ENCODE assay signal across 8 mouse cellular contexts in genomic region chr12:4816680-4817360, GRCm38 (mm10). TPM values are rescaled to one million over a fixed set of nuclear protein-coding genes. Genes with fewer than 3 reads are reported as not detected.
A peak's percentile ranks its signal among the peaks of the same experiment; 100 is the strongest.
DNase-seq lines count a peak whose midpoint lies in the region; ATAC-seq and TF ChIP-seq lines count a peak whose summit lies in the region.

No protein-coding gene starts in this region.

- TF ChIP-seq POLR2A in myocyte (IDR thresholded peaks at IDR 0.05; ENCODE audit: insufficient read length, low read depth) = no peak

- H3K9me3 ChIP-seq in megakaryocyte, embryonic 14.5 days = no peaks in the 10 kb centered on the region
- no peaks in the 10 kb centered on the region for H3K9me3 ChIP-seq in embryonic facial prominence, embryonic 13.5 days
- no peaks in the 10 kb centered on the region for H3K9me3 ChIP-seq in hindbrain, postnatal 0 days (ENCODE audit: low read length)

- peak overlapping the region; percentile 93 for H3K27ac ChIP-seq in embryonic facial prominence, embryonic 13.5 days
- peak overlapping the region; percentile 88 for H3K27ac ChIP-seq in hindbrain, postnatal 0 days

- H3K4me1 ChIP-seq in megakaryocyte, embryonic 14.5 days = peaks cover 36% of the 10 kb centered on the region
- H3K4me1 ChIP-seq in embryonic facial prominence, embryonic 13.5 days = peaks cover 14% of the 10 kb centered on the region
- peaks cover 9% of the 10 kb centered on the region; the same call in 1 of the 2 replicates for H3K4me1 ChIP-seq in hindbrain, postnatal 0 days (ENCODE audit: insufficient read depth, low read length)

- H3K36me3 ChIP-seq in megakaryocyte, embryonic 14.5 days (replicated peaks; ENCODE audit: low read length) = peaks cover 25% of the 10 kb centered on the region
- H3K36me3 ChIP-seq in embryonic facial prominence, embryonic 13.5 days = peaks cover 19% of the 10 kb centered on the region
- H3K36me3 ChIP-seq in hindbrain, postnatal 0 days (ENCODE audit: insufficient read depth, low read length) = peaks cover 4% of the 10 kb centered on the region; the same call in 1 of the 2 replicates
- H3K36me3 ChIP-seq in myocyte (ENCODE audit: control insufficient read depth, insufficient read depth) = peaks cover 16% of the 10 kb centered on the region

- no peak for DNase-seq in hindbrain, postnatal 0 days (ENCODE audit: low spot score)
- DNase-seq in thymus, postnatal 36 days = no peak
- DNase-seq in kidney, postnatal 4 days = no peak
- no peak for DNase-seq in spleen, postnatal 14 days (ENCODE audit: low spot score in 2 of 2)

- no peak; the same call in 1 of the 2 replicates for ATAC-seq in megakaryocyte, adult 5-6 weeks (ENCODE audit: poor library complexity, severe bottlenecking)
- ATAC-seq in embryonic facial prominence, embryonic 13.5 days (ENCODE audit: insufficient number of reproducible peaks, insufficient read depth, low FRiP score, low TSS enrichment, low read depth) = peak; percentile 7
- ATAC-seq in hindbrain, postnatal 0 days = peak; percentile 75; the same call in 1 of the 2 replicates

- peaks cover 6% of the 10 kb centered on the region for H3K27me3 ChIP-seq in megakaryocyte, embryonic 14.5 days (replicated peaks)
- no peaks in the 10 kb centered on the region for H3K27me3 ChIP-seq in embryonic facial prominence, embryonic 13.5 days
- no peaks in the 10 kb centered on the region for H3K27me3 ChIP-seq in hindbrain, postnatal 0 days (ENCODE audit: insufficient read depth, low read length)
- H3K27me3 ChIP-seq in myocyte (ENCODE audit: control insufficient read depth, insufficient read depth, insufficient read length) = no peaks in the 10 kb centered on the region

- peak overlapping the region; percentile 80 for H3K9ac ChIP-seq in embryonic facial prominence, embryonic 13.5 days
- H3K9ac ChIP-seq in hindbrain, postnatal 0 days (replicated peaks; ENCODE audit: low read length) = peak overlapping the region; percentile 61

- TF ChIP-seq CTCF in hindbrain, postnatal 0 days (IDR thresholded peaks at IDR 0.05; ENCODE audit: low read depth) = no peak

- WGBS in embryonic facial prominence, embryonic 13.5 days = 9% methylated on average over 24 of the region's 24 CpGs
- WGBS in hindbrain, postnatal 0 days = 8% methylated on average over 23 of the region's 24 CpGs

- peaks cover 39% of the 10 kb centered on the region for H3K79me2 ChIP-seq in myocyte (ENCODE audit: control insufficient read depth, insufficient read depth)

- H3K4me2 ChIP-seq in embryonic facial prominence, embryonic 13.5 days = peak overlapping the region; percentile 78
- peak overlapping the region; percentile 71 for H3K4me2 ChIP-seq in hindbrain, postnatal 0 days (ENCODE audit: low read depth, low read length)
- H3K4me2 ChIP-seq in myocyte (ENCODE audit: low read depth) = peak overlapping the region; percentile 95

- peak overlapping the region; percentile 100 for H3K4me3 ChIP-seq in megakaryocyte, embryonic 14.5 days (replicated peaks)
- peak overlapping the region; percentile 78 for H3K4me3 ChIP-seq in embryonic facial prominence, embryonic 13.5 days
- peak overlapping the region; percentile 63 for H3K4me3 ChIP-seq in hindbrain, postnatal 0 days (ENCODE audit: low read length)
- peak overlapping the region; percentile 99 for H3K4me3 ChIP-seq in myocyte

- H3ac ChIP-seq in myocyte (ENCODE audit: control insufficient read depth, insufficient read length) = peak overlapping the region; percentile 35

TF ChIP-seq in myocyte, 11 proteins besides CTCF, POLR2A, EP300 and RAD21:
- TF ChIP-seq TCF12 (IDR thresholded peaks at IDR 0.05; ENCODE audit: insufficient read depth, poor library complexity, severe bottlenecking) (no peak), TCF3 (IDR thresholded peaks at IDR 0.05; ENCODE audit: insufficient read length, low read depth) (no peak), MYOD1 (IDR thresholded peaks at IDR 0.05; ENCODE audit: control insufficient read depth in 1 of 3, insufficient read length in 2 of 3, low read depth in 2 of 3) (no peak), E2F4 (IDR thresholded peaks at IDR 0.05; ENCODE audit: insufficient read depth) (no peak), MAX (IDR thresholded peaks at IDR 0.05; ENCODE audit: low read depth) (no peak), SRF (IDR thresholded peaks at IDR 0.05; ENCODE audit: control insufficient read depth, insufficient read length, low read depth) (no peak), REST (IDR thresholded peaks at IDR 0.05; ENCODE audit: insufficient read depth, insufficient read length) (no peak), CEBPB (IDR thresholded peaks at IDR 0.05; ENCODE audit: insufficient read depth, poor library complexity, severe bottlenecking) (no peak), POLR2AphosphoS2 (IDR thresholded peaks at IDR 0.05; ENCODE audit: insufficient read length, low read depth) (no peak), MYOG (IDR thresholded peaks at IDR 0.05; ENCODE audit: control insufficient read depth in 1 of 3, insufficient read depth in 1 of 3, insufficient read length in 2 of 3, low read depth in 2 of 3) (no peak), USF1 (IDR thresholded peaks at IDR 0.05; ENCODE audit: low read depth) (no peak)
TF ChIP-seq in myocyte: peak in this region for 0.

RNA-seq across cellular contexts. Expression of gene Sf3b6, which starts 0.5 kb away (rescaled TPM):
- 15.8 TPM in 1 of 2 replicates, not detected in the other for polyA plus RNA-seq in megakaryocyte, embryonic 14.5 days (2012; ENCODE audit: insufficient read depth, low replicate concordance)
- 220 and 242 TPM in 2 replicates for total RNA-seq in megakaryocyte, adult 5-6 weeks (2015)
- 122 and 137 TPM in 2 replicates for total RNA-seq in megakaryocyte, adult 5-6 weeks (2017)
- 263 and 290 TPM in 2 replicates for polyA plus RNA-seq in embryonic facial prominence, embryonic 13.5 days (2015; fragmentation: Nextera tagmentation; extraction: Ambion mirVana)
- 64.7 and 77.8 TPM in 2 replicates for total RNA-seq in hindbrain, postnatal 0 days (2014; rRNA removed)
- 299 and 347 TPM in 2 replicates for polyA plus RNA-seq in hindbrain, postnatal 0 days (2015; fragmentation: Nextera tagmentation; extraction: Ambion mirVana)
- 100.0 TPM for polyA plus RNA-seq in myocyte (2012; fragmentation: generic; extraction: Trizol)

RNA-seq across cellular contexts. Expression of gene Fkbp1b, which starts 24.6 kb away (rescaled TPM):
- 3.8 and 15.5 TPM in 2 replicates for polyA plus RNA-seq in megakaryocyte, embryonic 14.5 days (2012; ENCODE audit: insufficient read depth, low replicate concordance)
- 58.3 and 64.7 TPM in 2 replicates for total RNA-seq in megakaryocyte, adult 5-6 weeks (2015)
- total RNA-seq in megakaryocyte, adult 5-6 weeks (2017) = 40.8 and 49.7 TPM in 2 replicates
- polyA plus RNA-seq in embryonic facial prominence, embryonic 13.5 days (2015; fragmentation: Nextera tagmentation; extraction: Ambion mirVana) = 12.6 and 14.0 TPM in 2 replicates
- 73.2 and 77.4 TPM in 2 replicates for total RNA-seq in hindbrain, postnatal 0 days (2014; rRNA removed)
- 101 and 103 TPM in 2 replicates for polyA plus RNA-seq in hindbrain, postnatal 0 days (2015; fragmentation: Nextera tagmentation; extraction: Ambion mirVana)
- 7.3 TPM for polyA plus RNA-seq in myocyte (2012; fragmentation: generic; extraction: Trizol)

RNA-seq across cellular contexts. Expression of gene Wdcp, which starts 26.3 kb away (rescaled TPM):
- polyA plus RNA-seq in megakaryocyte, embryonic 14.5 days (2012; ENCODE audit: insufficient read depth, low replicate concordance) = 1.00 TPM in 1 of 2 replicates, not detected in the other
- 17.6 and 24.2 TPM in 2 replicates for total RNA-seq in megakaryocyte, adult 5-6 weeks (2015)
- 4.3 and 12.0 TPM in 2 replicates for total RNA-seq in megakaryocyte, adult 5-6 weeks (2017)
- polyA plus RNA-seq in embryonic facial prominence, embryonic 13.5 days (2015; fragmentation: Nextera tagmentation; extraction: Ambion mirVana) = 20.2 and 21.5 TPM in 2 replicates
- total RNA-seq in hindbrain, postnatal 0 days (2014; rRNA removed) = 9.9 and 10.3 TPM in 2 replicates
- 14.5 and 15.0 TPM in 2 replicates for polyA plus RNA-seq in hindbrain, postnatal 0 days (2015; fragmentation: Nextera tagmentation; extraction: Ambion mirVana)
- 8.3 TPM for polyA plus RNA-seq in myocyte (2012; fragmentation: generic; extraction: Trizol)

RNA-seq across cellular contexts. Expression of gene Fam228b, which starts 47.8 kb away (rescaled TPM):
- 1.2 TPM in 1 of 2 replicates, not detected in the other for polyA plus RNA-seq in megakaryocyte, embryonic 14.5 days (2012; ENCODE audit: insufficient read depth, low replicate concordance)
- total RNA-seq in megakaryocyte, adult 5-6 weeks (2015) = 1.1 TPM in 1 of 2 replicates, not detected in the other
- total RNA-seq in megakaryocyte, adult 5-6 weeks (2017) = not detected in 2 replicates
- polyA plus RNA-seq in embryonic facial prominence, embryonic 13.5 days (2015; fragmentation: Nextera tagmentation; extraction: Ambion mirVana) = 4.4 and 6.0 TPM in 2 replicates
- 3.7 and 4.2 TPM in 2 replicates for total RNA-seq in hindbrain, postnatal 0 days (2014; rRNA removed)
- 8.1 and 9.3 TPM in 2 replicates for polyA plus RNA-seq in hindbrain, postnatal 0 days (2015; fragmentation: Nextera tagmentation; extraction: Ambion mirVana)
- 0.07 TPM for polyA plus RNA-seq in myocyte (2012; fragmentation: generic; extraction: Trizol)

RNA-seq across cellular contexts. Expression of gene Pfn4, which starts 48.0 kb away (rescaled TPM):
- polyA plus RNA-seq in megakaryocyte, embryonic 14.5 days (2012; ENCODE audit: insufficient read depth, low replicate concordance) = 0.40 TPM in 1 of 2 replicates, not detected in the other
- total RNA-seq in megakaryocyte, adult 5-6 weeks (2015) = 0.11 TPM in 1 of 2 replicates, not detected in the other
- not detected in 2 replicates for total RNA-seq in megakaryocyte, adult 5-6 weeks (2017)
- polyA plus RNA-seq in embryonic facial prominence, embryonic 13.5 days (2015; fragmentation: Nextera tagmentation; extraction: Ambion mirVana) = 5.3 and 6.1 TPM in 2 replicates
- 5.9 and 13.0 TPM in 2 replicates for total RNA-seq in hindbrain, postnatal 0 days (2014; rRNA removed)
- 19.9 and 22.7 TPM in 2 replicates for polyA plus RNA-seq in hindbrain, postnatal 0 days (2015; fragmentation: Nextera tagmentation; extraction: Ambion mirVana)
- 0.02 TPM for polyA plus RNA-seq in myocyte (2012; fragmentation: generic; extraction: Trizol)
